Mouse (Mus musculus): ENCODE measurements at regions not wholly inside any gene's neighbourhood (a gene's known extent, or its start where the extent isn't known, plus 50 kb on each side); places are given as distances from the start of the nearest gene placed in this dataset.

DNA sequence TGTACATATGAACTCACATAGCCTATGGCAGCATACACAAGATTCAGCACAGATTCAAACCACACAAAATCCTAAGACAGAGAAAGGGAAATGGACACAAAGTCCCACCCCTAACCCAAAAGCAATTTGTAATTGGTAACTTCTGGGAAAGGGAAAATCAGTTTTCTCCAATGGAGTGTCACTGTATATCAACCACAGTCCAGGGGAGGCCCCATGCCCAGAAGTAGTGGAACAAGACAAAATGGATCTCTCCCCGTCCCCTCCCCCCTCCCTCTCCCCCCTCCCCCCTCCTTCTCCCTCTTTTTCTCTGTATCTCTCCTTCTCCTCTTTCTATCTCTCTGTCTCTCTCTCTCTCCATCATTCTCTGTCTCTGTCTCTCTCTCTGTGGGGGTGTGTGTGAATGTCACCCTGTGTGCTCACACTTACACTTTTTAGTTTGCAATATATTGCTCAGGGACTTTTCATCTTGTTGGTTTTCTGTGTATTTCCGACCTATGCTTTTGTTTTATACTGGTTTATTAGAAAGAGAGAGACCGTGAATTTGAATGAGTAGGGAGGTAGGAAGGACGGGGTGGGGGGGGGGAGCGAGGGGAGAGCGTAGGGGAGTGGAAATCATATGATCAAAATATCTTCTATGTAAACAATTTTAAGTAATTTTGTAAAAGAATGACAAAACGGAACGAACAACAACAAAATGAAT lies 500.4 kb downstream of the Nyap2 start:
- Histone ChIP-seq H3K27ac (ENCODE audit: insufficient read depth, low read depth, low read length, poor library complexity, severe bottlenecking) (no peak overlapping the region), H3K9me3 (ENCODE audit: control insufficient read depth, insufficient read depth, low read depth, low read length) (no peaks in the 10 kb centered on the region)
- no peak for DNase-seq (ENCODE audit: low read depth, low spot score)

DNA sequence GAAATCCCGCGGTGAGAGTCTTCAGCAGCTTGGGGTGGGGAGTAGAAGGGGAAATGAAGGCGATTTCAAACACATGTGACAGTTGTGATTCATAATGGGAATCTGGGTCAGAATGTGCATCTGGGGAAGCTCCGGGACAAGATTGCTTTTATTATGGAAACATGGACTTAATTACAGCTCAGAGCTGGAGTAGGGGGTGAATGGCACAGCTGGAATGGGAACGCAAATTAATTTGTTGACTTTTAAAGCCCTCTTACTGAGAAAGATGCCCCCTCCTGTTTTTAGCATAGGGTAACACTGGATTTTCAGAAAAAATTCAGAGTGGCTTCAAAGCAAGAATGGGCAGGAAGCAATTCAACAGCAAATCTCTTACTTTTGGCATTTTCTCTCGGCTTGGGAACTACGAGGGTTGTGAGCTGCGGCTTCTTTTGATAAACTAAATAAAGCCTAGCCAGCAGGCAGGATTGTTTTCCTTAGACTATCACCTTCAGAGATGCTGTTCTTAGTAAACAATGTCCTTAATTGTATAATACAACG lies 501.0 kb downstream of the Nyap2 start:
- H3K9ac ChIP-seq (ENCODE audit: insufficient read depth, low read depth, low read length, poor library complexity, severe bottlenecking): no peak overlapping the region
- TF ChIP-seq HCFC1 (IDR thresholded peaks at IDR 0.05; ENCODE audit: borderline replicate concordance, insufficient read depth, low read length) (no peak), ZNF384 (IDR thresholded peaks at IDR 0.05; ENCODE audit: low read depth, low read length) (no peak)
- no peak overlapping the region for H3K4me3 ChIP-seq (ENCODE audit: insufficient read depth in 1 of 2, low read depth in 1 of 2, low read length in 2 of 2, poor library complexity in 1 of 2, severe bottlenecking in 1 of 2)
- no peaks in the 10 kb centered on the region for H3K4me1 ChIP-seq (ENCODE audit: control insufficient read depth in 2 of 2, insufficient read depth in 2 of 2, low read length in 2 of 2, poor library complexity in 1 of 2)
- H3K27ac ChIP-seq (ENCODE audit: insufficient read depth, low read depth, low read length, poor library complexity, severe bottlenecking): no peak overlapping the region
- in situ Hi-C loops (cut with MboI; ENCODE audit: low sequenced_read_pairs in 2 of 2, unreplicated experiment in 2 of 2): no loop called here
- H3K36me3 ChIP-seq (ENCODE audit: control insufficient read depth, insufficient read depth, low read length, poor library complexity, severe bottlenecking): no peaks in the 10 kb centered on the region
- H3K9me3 ChIP-seq (ENCODE audit: control insufficient read depth, insufficient read depth, low read depth, low read length): no peaks in the 10 kb centered on the region
- DNase-seq (ENCODE audit: low read depth, low spot score): no peak

More for the DNA sequence above, 500.4 kb downstream of the Nyap2 start:
- no peaks in the 10 kb centered on the region for H3K4me1 ChIP-seq (ENCODE audit: control insufficient read depth in 2 of 2, insufficient read depth in 2 of 2, low read length in 2 of 2, poor library complexity in 1 of 2)
- no peak overlapping the region for H3K4me3 ChIP-seq (ENCODE audit: insufficient read depth in 1 of 2, low read depth in 1 of 2, low read length in 2 of 2, poor library complexity in 1 of 2, severe bottlenecking in 1 of 2)
- in situ Hi-C loops (cut with MboI; ENCODE audit: low sequenced_read_pairs in 2 of 2, unreplicated experiment in 2 of 2): no loop called here
- no peak for TF ChIP-seq MAFK (IDR thresholded peaks at IDR 0.05; ENCODE audit: insufficient read depth, low read depth, low read length)
- no peak for TF ChIP-seq HCFC1 (IDR thresholded peaks at IDR 0.05; ENCODE audit: borderline replicate concordance, insufficient read depth, low read length)
- TF ChIP-seq ZC3H11A (IDR thresholded peaks at IDR 0.05; ENCODE audit: borderline replicate concordance, low read depth, low read length): no peak
- no peak for TF ChIP-seq ZNF384 (IDR thresholded peaks at IDR 0.05; ENCODE audit: low read depth, low read length)
- no peak for TF ChIP-seq CHD2 (IDR thresholded peaks at IDR 0.05; ENCODE audit: low read depth, low read length)
- H3K36me3 ChIP-seq (ENCODE audit: control insufficient read depth, insufficient read depth, low read length, poor library complexity, severe bottlenecking): no peaks in the 10 kb centered on the region
- no peak overlapping the region for H3K9ac ChIP-seq (ENCODE audit: insufficient read depth, low read depth, low read length, poor library complexity, severe bottlenecking)

DNA sequence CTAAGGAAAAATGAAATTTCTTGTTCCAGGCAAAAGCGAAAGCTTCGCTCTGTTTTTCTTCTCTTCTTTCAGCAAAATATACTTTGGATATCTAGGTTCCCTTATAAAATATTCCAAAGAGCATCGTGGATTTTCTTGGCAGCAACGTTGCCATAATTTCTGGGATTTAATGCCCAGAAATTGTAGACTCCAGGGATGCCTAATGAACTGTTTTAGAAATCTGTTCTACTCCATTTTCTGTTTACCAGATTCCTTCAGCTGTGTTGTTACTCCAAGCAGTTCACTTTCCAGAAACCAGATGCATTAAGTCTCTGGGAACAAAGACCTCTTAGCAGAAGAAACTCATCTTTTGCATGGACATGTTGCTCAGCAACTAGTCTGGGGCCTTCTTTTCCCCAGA lies 504.5 kb downstream of the Nyap2 start:
- in situ Hi-C loops (cut with MboI; ENCODE audit: low sequenced_read_pairs in 2 of 2, unreplicated experiment in 2 of 2): no loop called here
- no peak for DNase-seq (ENCODE audit: low read depth, low spot score)
- no peak overlapping the region for H3K27ac ChIP-seq (ENCODE audit: insufficient read depth, low read depth, low read length, poor library complexity, severe bottlenecking)
- no peak overlapping the region for H3K4me3 ChIP-seq (ENCODE audit: insufficient read depth in 1 of 2, low read depth in 1 of 2, low read length in 2 of 2, poor library complexity in 1 of 2, severe bottlenecking in 1 of 2)
- no peaks in the 10 kb centered on the region for H3K36me3 ChIP-seq (ENCODE audit: control insufficient read depth, insufficient read depth, low read length, poor library complexity, severe bottlenecking)
- no peaks in the 10 kb centered on the region for H3K4me1 ChIP-seq (ENCODE audit: control insufficient read depth in 2 of 2, insufficient read depth in 2 of 2, low read length in 2 of 2, poor library complexity in 1 of 2)
- no peak for TF ChIP-seq MAFK (IDR thresholded peaks at IDR 0.05; ENCODE audit: insufficient read depth, low read depth, low read length)
- no peak for TF ChIP-seq ZC3H11A (IDR thresholded peaks at IDR 0.05; ENCODE audit: borderline replicate concordance, low read depth, low read length)
- TF ChIP-seq HCFC1 (IDR thresholded peaks at IDR 0.05; ENCODE audit: borderline replicate concordance, insufficient read depth, low read length): no peak
- TF ChIP-seq ZNF384 (IDR thresholded peaks at IDR 0.05; ENCODE audit: low read depth, low read length): no peak
- no peak for TF ChIP-seq CHD2 (IDR thresholded peaks at IDR 0.05; ENCODE audit: low read depth, low read length)
- H3K9me3 ChIP-seq (ENCODE audit: control insufficient read depth, insufficient read depth, low read depth, low read length): no peaks in the 10 kb centered on the region
- no peak overlapping the region for H3K9ac ChIP-seq (ENCODE audit: insufficient read depth, low read depth, low read length, poor library complexity, severe bottlenecking)

GRCm38 (mm10) chr1:81587780-81588307 lies 511.1 kb downstream of the Nyap2 start:
- no peak overlapping the region for H3K27ac ChIP-seq (ENCODE audit: insufficient read depth, low read depth, low read length, poor library complexity, severe bottlenecking)
- no peak for DNase-seq (ENCODE audit: low read depth, low spot score)

More at GRCm38 (mm10) chr1:81587780-81588307, 511.1 kb downstream of the Nyap2 start:
- Histone ChIP-seq H3K9me3 (ENCODE audit: control insufficient read depth, insufficient read depth, low read depth, low read length) (no peaks in the 10 kb centered on the region), H3K4me3 (ENCODE audit: insufficient read depth in 1 of 2, low read depth in 1 of 2, low read length in 2 of 2, poor library complexity in 1 of 2, severe bottlenecking in 1 of 2) (no peak overlapping the region), H3K9ac (ENCODE audit: insufficient read depth, low read depth, low read length, poor library complexity, severe bottlenecking) (no peak overlapping the region), H3K36me3 (ENCODE audit: control insufficient read depth, insufficient read depth, low read length, poor library complexity, severe bottlenecking) (no peaks in the 10 kb centered on the region), H3K4me1 (ENCODE audit: control insufficient read depth in 2 of 2, insufficient read depth in 2 of 2, low read length in 2 of 2, poor library complexity in 1 of 2) (no peaks in the 10 kb centered on the region)
- no peak for TF ChIP-seq HCFC1 (IDR thresholded peaks at IDR 0.05; ENCODE audit: borderline replicate concordance, insufficient read depth, low read length)
- TF ChIP-seq MAFK (IDR thresholded peaks at IDR 0.05; ENCODE audit: insufficient read depth, low read depth, low read length): no peak
- TF ChIP-seq CHD2 (IDR thresholded peaks at IDR 0.05; ENCODE audit: low read depth, low read length): no peak
- no peak for TF ChIP-seq ZNF384 (IDR thresholded peaks at IDR 0.05; ENCODE audit: low read depth, low read length)
- TF ChIP-seq ZC3H11A (IDR thresholded peaks at IDR 0.05; ENCODE audit: borderline replicate concordance, low read depth, low read length): no peak
- in situ Hi-C loops (cut with MboI; ENCODE audit: low sequenced_read_pairs in 2 of 2, unreplicated experiment in 2 of 2): no loop called here
